Mouse (Mus musculus): Measurements from ENCODE around the gene Chmp5. TPM values are rescaled to one million over a fixed set of nuclear protein-coding genes. Genes with fewer than 3 reads are reported as not detected.

Gene Chmp5
- polyA plus RNA-seq (2012; rRNA removed), result 26.9 and 30.2 TPM in 2 replicates

DNA sequence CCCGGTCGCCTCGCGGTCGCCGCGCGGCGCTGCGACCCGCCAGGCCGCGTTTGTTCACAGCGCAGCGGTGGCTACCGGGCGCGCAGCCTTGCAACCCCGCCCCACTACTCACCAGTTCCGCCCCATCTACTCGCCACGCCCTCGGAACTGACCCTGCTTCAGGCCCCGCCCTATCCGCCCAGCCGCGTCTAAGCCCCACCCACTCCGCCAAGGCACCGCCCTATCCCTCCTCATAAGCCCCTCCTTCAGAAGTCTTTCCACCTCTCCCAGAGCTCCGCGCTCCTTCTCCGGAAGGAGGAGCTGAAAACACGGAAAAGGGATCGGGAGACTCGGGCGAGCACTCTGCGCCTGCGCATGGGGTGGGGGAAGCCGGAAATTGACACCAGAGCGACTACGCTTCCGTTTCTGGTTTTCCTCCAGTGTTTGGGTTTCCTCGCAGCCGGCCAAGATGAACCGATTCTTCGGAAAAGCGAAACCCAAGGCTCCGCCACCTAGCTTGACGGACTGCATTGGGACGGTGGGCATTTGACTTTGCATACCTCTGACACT is at the start of gene Chmp5, which contains the start of gene Bag1:
Gene Chmp5 (plus strand): TSS at position 248 of the 549 bp plus-strand sequence.
Gene Bag1 (minus strand): TSS at position 135 of the 549 bp plus-strand sequence.

DNA sequence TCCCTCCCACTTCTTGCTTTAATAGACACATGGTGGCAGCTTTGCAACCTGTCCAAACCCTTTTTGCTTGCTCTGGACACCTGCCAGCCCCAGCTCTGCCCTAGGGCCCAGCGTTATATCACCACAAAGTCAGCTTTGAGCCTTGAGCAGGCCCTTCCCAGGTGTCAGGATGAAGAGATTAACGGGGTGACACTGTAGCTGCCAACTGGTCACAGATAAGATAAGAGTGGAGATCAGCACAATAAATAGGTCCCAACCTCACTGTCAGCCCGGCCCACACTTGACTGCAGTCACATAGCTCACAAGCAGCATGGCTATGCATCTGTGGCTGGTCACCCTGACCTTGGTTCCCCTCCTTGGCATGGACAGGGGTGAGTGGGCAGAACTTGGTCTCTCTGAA is 28.4 kb upstream of the Chmp5 start, which contains the start of gene Spink4:
Gene Spink4 (plus strand): TSS at position 268 of the 400 bp plus-strand sequence.

DNA sequence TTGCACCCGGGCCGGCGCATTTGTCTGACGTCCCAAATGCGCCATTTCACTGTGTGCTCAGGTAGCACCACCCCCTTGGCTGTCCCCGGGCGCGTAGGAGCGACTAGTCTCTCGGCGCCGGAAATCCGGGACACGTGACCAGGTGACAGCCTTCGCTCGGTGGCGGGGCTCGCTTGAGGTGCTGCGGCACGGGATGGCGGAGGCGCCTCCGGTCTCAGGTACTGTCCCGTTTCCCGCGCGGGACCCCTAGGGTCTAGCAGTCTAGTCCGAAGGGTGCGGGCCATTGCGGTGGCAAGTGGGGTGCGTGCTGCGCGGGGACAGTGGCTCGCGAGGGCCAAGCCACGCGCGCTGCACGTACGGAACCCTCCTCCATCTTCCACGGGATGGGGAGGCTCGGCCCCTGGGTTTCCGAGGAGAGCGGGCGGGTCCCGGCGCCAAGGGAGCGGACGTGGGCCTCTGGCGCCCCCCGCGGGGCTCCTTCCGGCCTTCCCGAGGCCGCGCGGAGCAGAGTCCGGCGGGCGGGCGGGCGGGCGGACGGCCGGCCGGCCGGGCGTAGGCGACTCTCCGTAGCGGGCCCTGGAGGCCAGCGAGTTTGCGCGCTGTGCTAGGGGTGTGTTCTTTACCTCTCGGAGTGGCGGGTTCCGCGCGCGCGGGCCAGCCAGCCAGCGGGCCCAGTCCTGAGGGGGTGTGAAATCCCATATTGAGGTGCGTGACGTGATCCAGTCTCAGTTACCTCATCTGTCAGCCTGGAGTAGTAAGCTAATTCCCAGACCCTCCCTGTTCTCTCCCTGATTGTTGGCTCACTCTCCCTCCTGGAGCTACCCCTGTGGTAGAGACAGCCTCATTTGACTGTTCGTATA is 22.9 kb downstream of the Chmp5 start, which contains the start of gene Nfx1:
Gene Nfx1 (plus strand): TSS at position 65 of the 860 bp plus-strand sequence.

Other genes with a start within 250 kb of the Chmp5 start
- gene Aptx, start 245.2 kb upstream of the Chmp5 start, polyA plus RNA-seq (2012; rRNA removed), result 4.7 and 5.0 TPM in 2 replicates
- gene Dnaja1, start 226.3 kb upstream of the Chmp5 start, polyA plus RNA-seq (2012; rRNA removed), result 36.0 and 42.5 TPM in 2 replicates
- gene Smu1, start 190.5 kb upstream of the Chmp5 start, polyA plus RNA-seq (2012; rRNA removed), result 36.6 and 43.6 TPM in 2 replicates
- gene B4galt1, start 94.4 kb upstream of the Chmp5 start, polyA plus RNA-seq (2012; rRNA removed), result 13.7 and 16.4 TPM in 2 replicates
- gene Spink4, start 28.4 kb upstream of the Chmp5 start, polyA plus RNA-seq (2012; rRNA removed), result 0.37 and 1.0 TPM in 2 replicates
- 67.2 and 68.6 TPM in 2 replicates for gene Bag1, start 113 bp upstream of the Chmp5 start, polyA plus RNA-seq (2012; rRNA removed)
- 22.8 and 25.0 TPM in 2 replicates for gene Nfx1, start 22.5 kb downstream of the Chmp5 start, polyA plus RNA-seq (2012; rRNA removed)
- gene Aqp7, start 99.7 kb downstream of the Chmp5 start, polyA plus RNA-seq (2012; rRNA removed), result 1.1 TPM in 2 replicates
- 13.0 and 13.2 TPM in 2 replicates for gene Aqp3, start 149.8 kb downstream of the Chmp5 start, polyA plus RNA-seq (2012; rRNA removed)
- 7.8 and 9.2 TPM in 2 replicates for gene Nol6, start 176.0 kb downstream of the Chmp5 start, polyA plus RNA-seq (2012; rRNA removed)
- gene Ube2r2, start 187.3 kb downstream of the Chmp5 start, polyA plus RNA-seq (2012; rRNA removed), result 46.9 and 48.6 TPM in 2 replicates

All from liver, embryonic 14 days (tissue).